Mouse (Mus musculus): Measurements from ENCODE around the gene Ptma. TPM values are rescaled to one million over a fixed set of nuclear protein-coding genes. Genes with fewer than 3 reads are reported as not detected.

The Ptma gene
- polyA plus RNA-seq, 1 experiment from 2014 or later, result 1,651 TPM

- H3K4me3 ChIP-seq (ENCODE audit: low read depth, low read length), result no peak overlapping the region
- ATAC-seq (ENCODE audit: low read depth), result no peak
- no peaks in the 10 kb centered on the region for H3K36me3 ChIP-seq (ENCODE audit: control insufficient read depth, insufficient read depth, low read length)
- WGBS, result 48% methylated on average over 7 of the region's 7 CpGs
- no peak overlapping the region for H3K27ac ChIP-seq (ENCODE audit: low read depth, low read length)
- H3K27me3 ChIP-seq (ENCODE audit: control insufficient read depth, insufficient read depth, low read length), result no peaks in the 10 kb centered on the region
- no peaks in the 10 kb centered on the region for H3K9me3 ChIP-seq (ENCODE audit: control insufficient read depth, low read length)
- H3K4me1 ChIP-seq (ENCODE audit: control insufficient read depth, insufficient read depth, low read length), result peaks cover 11% of the 10 kb centered on the region; the same call in 1 of the 2 replicates
- H3K9ac ChIP-seq (replicated peaks; ENCODE audit: low read depth, low read length), result 0 out of 2 replicates have a peak overlapping the region, but pooled peaks have one; percentile 16
- H3K4me2 ChIP-seq (ENCODE audit: low read depth, low read length), result no peak overlapping the region
Measured at GRCm38 (mm10) chr1:86522286-86522871, 4.1 kb upstream of the Ptma start.

DNA sequence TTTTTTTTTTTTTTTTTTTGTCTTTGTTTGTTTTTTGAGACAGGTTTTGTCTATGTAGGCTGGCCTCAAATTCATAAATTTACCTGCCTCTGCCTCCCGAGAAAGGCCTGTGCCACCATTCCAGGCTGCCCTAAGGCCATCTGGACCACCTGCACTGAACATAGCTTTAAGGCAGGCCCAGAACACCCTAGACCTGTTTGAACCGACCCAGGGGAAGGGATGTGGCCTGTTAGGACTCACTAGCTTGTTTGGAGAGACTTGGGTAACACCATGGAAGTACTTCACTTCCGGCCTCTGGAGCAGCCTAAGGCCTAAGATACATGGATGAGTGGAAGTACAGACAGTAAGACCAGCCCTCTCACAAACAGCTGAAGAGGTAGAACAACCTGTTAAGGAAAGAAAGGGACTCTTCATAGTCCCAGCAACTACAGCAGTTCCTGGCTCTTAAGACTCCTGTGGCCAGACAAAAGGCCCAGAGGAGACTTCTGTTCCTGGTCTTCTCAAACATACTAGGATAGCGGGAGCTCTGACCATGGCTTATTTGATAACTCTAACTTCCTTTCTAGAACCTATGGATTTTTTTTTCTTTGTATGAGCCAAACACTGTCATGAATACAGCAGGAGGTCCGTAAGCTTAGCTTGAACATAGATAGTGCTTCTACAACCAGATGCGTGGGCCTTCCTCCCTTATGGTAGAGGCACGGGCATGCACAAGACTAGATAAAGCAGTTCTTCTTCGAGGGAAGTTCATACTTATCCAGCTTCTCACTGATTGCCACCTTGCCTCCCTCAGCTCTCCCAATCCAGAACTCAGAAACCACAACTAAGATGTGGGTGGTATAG, 2.5 kb upstream of the Ptma start:
- H3K9me3 ChIP-seq (ENCODE audit: control insufficient read depth, low read length), result no peaks in the 10 kb centered on the region
- H3K4me3 ChIP-seq (ENCODE audit: low read depth, low read length), result peak overlapping the region; percentile 100; the same call in 1 of the 2 replicates
- H3K9ac ChIP-seq (replicated peaks; ENCODE audit: low read depth, low read length), result peak overlapping the region; percentile 83; the same call in 1 of the 2 replicates
- no peak for ATAC-seq (ENCODE audit: low read depth)
- peaks cover 11% of the 10 kb centered on the region; the same call in 1 of the 2 replicates for H3K4me1 ChIP-seq (ENCODE audit: control insufficient read depth, insufficient read depth, low read length)
- H3K36me3 ChIP-seq (ENCODE audit: control insufficient read depth, insufficient read depth, low read length), result no peaks in the 10 kb centered on the region
- no peaks in the 10 kb centered on the region for H3K27me3 ChIP-seq (ENCODE audit: control insufficient read depth, insufficient read depth, low read length)
- WGBS, result 84% methylated on average over 8 of the region's 8 CpGs
- peak overlapping the region; percentile 79; the same call in 1 of the 2 replicates for H3K4me2 ChIP-seq (ENCODE audit: low read depth, low read length)
- peak overlapping the region; percentile 100 for H3K27ac ChIP-seq (ENCODE audit: low read depth, low read length)

DNA sequence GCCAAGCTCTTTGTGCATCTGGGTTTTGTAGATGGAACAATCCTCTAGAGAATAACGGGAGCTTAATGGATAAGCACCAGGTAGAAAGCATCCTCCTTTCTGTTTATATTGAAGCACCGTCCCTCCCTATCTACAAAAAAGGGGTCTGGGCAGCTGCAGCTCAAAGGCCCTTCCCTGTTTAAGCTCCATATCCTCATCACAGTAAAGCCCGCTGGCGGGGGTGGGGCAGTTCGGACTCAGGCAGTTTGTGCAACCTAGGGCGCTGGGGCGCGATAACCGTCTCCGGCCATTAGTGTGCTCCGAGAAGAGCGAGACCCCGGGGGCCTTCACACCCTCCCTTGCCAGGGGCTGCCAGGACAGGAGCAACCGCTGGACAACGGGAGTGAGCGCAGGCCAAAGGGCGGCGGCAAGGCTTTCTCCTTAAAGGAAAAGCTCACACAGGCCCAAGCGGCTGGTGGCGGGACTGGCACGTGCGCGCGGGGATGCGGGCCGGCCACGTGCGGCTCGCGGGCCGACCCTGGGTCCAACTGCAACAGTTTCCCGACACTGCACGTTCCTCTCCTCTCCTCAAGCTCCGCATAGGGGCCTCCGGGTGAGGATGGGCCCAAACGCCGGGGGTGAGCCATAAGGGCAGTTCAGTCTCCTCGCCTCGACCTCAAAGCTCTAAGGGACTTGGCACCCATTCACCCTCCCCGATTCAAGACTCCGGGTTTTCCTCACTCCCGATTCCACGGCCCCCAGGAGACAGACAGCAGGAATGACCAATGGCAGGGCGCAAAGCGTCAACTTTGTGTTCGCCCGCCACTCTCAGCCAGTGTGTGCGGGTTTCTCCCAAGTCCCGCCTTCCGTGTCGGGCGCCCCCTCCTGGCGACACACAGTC, 1.7 kb upstream of the Ptma start:
- WGBS, result under 1% methylated on average over 53 of the region's 53 CpGs

DNA sequence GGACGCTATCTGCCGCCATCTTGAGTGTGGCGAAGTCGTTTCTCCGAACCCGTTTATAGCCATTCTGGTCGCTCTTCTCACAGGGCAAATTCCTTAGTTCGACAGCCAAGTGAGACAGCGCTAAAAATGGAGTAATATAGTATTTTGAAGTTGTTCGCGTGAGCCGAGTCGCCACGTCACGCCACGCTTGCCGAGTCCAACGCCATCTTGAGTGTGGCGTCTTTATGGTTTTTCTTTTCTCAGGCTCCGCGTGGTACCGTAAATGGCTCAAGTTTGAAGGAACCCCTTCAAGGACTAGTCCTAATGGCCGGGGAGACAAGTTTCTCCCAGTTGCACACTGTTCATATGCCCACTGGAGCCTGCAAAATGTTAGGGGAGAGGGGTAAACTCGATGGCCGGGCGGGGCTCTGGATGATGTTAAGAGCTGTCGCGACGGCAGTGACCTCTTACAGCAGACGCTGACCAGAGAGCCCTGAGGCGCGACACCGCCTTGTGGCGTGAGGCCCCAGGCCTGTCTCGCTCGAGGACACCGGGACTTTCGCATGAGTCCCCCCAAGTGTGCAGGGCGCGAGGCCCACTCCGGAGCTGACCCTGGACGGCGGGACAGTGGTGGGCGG, 919 bp upstream of the Ptma start:
- Histone ChIP-seq H3K4me3 (ENCODE audit: low read depth, low read length) (peak overlapping the region; percentile 100), H3K27me3 (ENCODE audit: control insufficient read depth, insufficient read depth, low read length) (no peaks in the 10 kb centered on the region), H3K4me2 (ENCODE audit: low read depth, low read length) (peak overlapping the region; percentile 79), H3K4me1 (ENCODE audit: control insufficient read depth, insufficient read depth, low read length) (peaks cover 17% of the 10 kb centered on the region; the same call in 1 of the 2 replicates), H3K27ac (ENCODE audit: low read depth, low read length) (peak overlapping the region; percentile 100), H3K9ac (replicated peaks; ENCODE audit: low read depth, low read length) (peak overlapping the region; percentile 83), H3K9me3 (ENCODE audit: control insufficient read depth, low read length) (no peaks in the 10 kb centered on the region), H3K36me3 (ENCODE audit: control insufficient read depth, insufficient read depth, low read length) (peaks cover 5% of the 10 kb centered on the region; the same call in 1 of the 2 replicates)
- peak; percentile 29 for ATAC-seq (ENCODE audit: low read depth)
- under 1% methylated on average over 41 of the region's 44 CpGs for WGBS

More for the DNA sequence above, 1.7 kb upstream of the Ptma start:
- H3K4me1 ChIP-seq (ENCODE audit: control insufficient read depth, insufficient read depth, low read length), result peaks cover 16% of the 10 kb centered on the region; the same call in 1 of the 2 replicates
- peak; percentile 79 for ATAC-seq (ENCODE audit: low read depth)
- H3K4me3 ChIP-seq (ENCODE audit: low read depth, low read length), result peak overlapping the region; percentile 100
- peak overlapping the region; percentile 100 for H3K27ac ChIP-seq (ENCODE audit: low read depth, low read length)
- no peaks in the 10 kb centered on the region for H3K27me3 ChIP-seq (ENCODE audit: control insufficient read depth, insufficient read depth, low read length)
- no peaks in the 10 kb centered on the region for H3K9me3 ChIP-seq (ENCODE audit: control insufficient read depth, low read length)
- H3K36me3 ChIP-seq (ENCODE audit: control insufficient read depth, insufficient read depth, low read length), result 0 out of 2 replicates have a peak, but pooled peaks cover 5% of the 10 kb centered on the region
- H3K9ac ChIP-seq (replicated peaks; ENCODE audit: low read depth, low read length), result peak overlapping the region; percentile 83
- peak overlapping the region; percentile 79 for H3K4me2 ChIP-seq (ENCODE audit: low read depth, low read length)

DNA sequence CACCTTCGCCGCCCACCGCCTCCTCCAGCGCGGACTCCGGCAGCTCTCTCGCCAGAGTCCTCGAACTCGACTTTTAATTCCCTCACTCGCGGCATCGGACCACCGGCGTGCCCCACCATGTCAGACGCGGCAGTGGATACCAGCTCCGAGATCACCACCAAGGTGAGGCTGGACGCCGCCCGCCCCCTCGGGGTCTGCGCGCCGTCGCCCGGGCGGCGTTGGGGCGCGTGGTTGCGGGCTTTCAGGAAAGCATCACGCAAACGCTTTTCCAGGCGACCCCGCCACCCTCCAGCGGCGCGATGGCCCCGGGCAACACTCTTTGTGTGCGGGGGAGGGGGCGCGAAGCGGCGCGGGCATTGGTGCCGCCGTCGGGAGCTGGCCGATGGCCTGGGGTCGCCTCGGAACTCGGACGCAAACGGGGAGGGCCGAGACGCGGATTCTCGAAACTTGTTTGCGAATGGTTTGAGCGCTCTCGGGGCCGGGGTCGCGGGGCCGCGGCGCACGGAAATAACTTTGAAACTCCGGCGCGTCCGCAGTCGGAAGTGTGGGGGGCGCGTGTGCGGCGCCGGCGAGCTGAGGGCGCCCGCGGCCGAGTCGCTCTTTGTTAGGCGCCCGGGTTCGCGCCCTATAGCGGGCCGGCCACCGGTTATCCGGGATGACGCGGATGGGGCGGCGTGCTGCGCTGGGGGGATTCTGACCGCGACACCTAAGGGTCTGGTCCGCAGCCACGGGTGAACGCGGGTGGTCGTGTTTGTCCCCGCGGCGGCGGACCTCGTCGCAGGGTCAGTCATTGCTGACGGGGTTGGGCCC, 468 bp downstream of the Ptma start:
- peak overlapping the region; percentile 100 for H3K27ac ChIP-seq (ENCODE audit: low read depth, low read length)
- peak; percentile 0; the same call in 1 of the 2 replicates for ATAC-seq (ENCODE audit: low read depth)
- peak overlapping the region; percentile 100 for H3K4me3 ChIP-seq (ENCODE audit: low read depth, low read length)
- peak overlapping the region; percentile 92; the same call in 1 of the 2 replicates for H3K4me2 ChIP-seq (ENCODE audit: low read depth, low read length)
- H3K9ac ChIP-seq (replicated peaks; ENCODE audit: low read depth, low read length), result peak overlapping the region; percentile 99
- H3K4me1 ChIP-seq (ENCODE audit: control insufficient read depth, insufficient read depth, low read length), result peaks cover 28% of the 10 kb centered on the region; the same call in 1 of the 2 replicates
- H3K9me3 ChIP-seq (ENCODE audit: control insufficient read depth, low read length), result no peaks in the 10 kb centered on the region
- no peaks in the 10 kb centered on the region for H3K27me3 ChIP-seq (ENCODE audit: control insufficient read depth, insufficient read depth, low read length)
- WGBS, result under 1% methylated on average over 100 of the region's 111 CpGs
- peaks cover 12% of the 10 kb centered on the region; the same call in 1 of the 2 replicates for H3K36me3 ChIP-seq (ENCODE audit: control insufficient read depth, insufficient read depth, low read length)

- H3K27me3 ChIP-seq (ENCODE audit: control insufficient read depth, insufficient read depth, low read length), result no peaks in the 10 kb centered on the region
- H3K9ac ChIP-seq (replicated peaks; ENCODE audit: low read depth, low read length), result peak overlapping the region; percentile 99
- WGBS, result under 1% methylated on average over 88 of the region's 89 CpGs
- peaks cover 12% of the 10 kb centered on the region; the same call in 1 of the 2 replicates for H3K36me3 ChIP-seq (ENCODE audit: control insufficient read depth, insufficient read depth, low read length)
- H3K4me1 ChIP-seq (ENCODE audit: control insufficient read depth, insufficient read depth, low read length), result peaks cover 31% of the 10 kb centered on the region; the same call in 1 of the 2 replicates
- peak overlapping the region; percentile 100 for H3K4me3 ChIP-seq (ENCODE audit: low read depth, low read length)
- ATAC-seq (ENCODE audit: low read depth), result 0 out of 2 replicates have a peak, but pooled peaks have one; percentile 0
- H3K4me2 ChIP-seq (ENCODE audit: low read depth, low read length), result peak overlapping the region; percentile 92
- H3K9me3 ChIP-seq (ENCODE audit: control insufficient read depth, low read length), result no peaks in the 10 kb centered on the region
- peak overlapping the region; percentile 100 for H3K27ac ChIP-seq (ENCODE audit: low read depth, low read length)
Measured at GRCm38 (mm10) chr1:86527599-86528486, 1.3 kb downstream of the Ptma start.

DNA sequence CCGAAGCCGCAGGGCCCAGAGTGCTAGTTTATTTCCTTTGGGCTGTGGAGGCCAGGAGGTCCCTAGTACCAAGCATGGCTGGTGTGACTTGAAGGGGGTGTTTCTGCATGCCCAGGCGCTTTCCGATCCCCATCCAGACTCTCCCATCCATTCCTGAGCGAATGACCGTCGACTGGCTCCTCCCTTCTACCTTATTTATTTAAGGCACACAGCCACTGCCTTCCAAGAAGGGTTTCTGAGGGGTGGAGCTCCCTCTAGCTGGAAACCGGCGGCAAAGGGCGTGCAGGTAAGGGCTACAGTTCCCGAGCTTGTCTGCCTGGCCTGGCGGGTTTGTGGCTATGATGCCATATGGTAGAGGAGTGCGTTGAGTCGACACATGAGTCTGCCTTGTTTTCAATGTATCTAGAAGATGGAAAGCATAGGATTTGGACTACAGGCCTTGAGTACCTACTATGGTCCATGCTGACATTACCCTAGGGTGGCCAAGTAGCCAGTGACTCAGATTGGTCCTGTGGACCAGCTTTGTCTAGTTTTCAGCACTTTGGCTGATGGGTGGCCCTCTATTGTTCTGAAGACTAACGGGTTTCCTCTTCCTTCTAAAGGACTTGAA, 2.1 kb downstream of the Ptma start:
- Histone ChIP-seq H3K27me3 (ENCODE audit: control insufficient read depth, insufficient read depth, low read length) (no peaks in the 10 kb centered on the region), H3K4me2 (ENCODE audit: low read depth, low read length) (peak overlapping the region; percentile 92), H3K9me3 (ENCODE audit: control insufficient read depth, low read length) (no peaks in the 10 kb centered on the region), H3K27ac (ENCODE audit: low read depth, low read length) (peak overlapping the region; percentile 100), H3K4me3 (ENCODE audit: low read depth, low read length) (peak overlapping the region; percentile 100), H3K4me1 (ENCODE audit: control insufficient read depth, insufficient read depth, low read length) (peaks cover 31% of the 10 kb centered on the region; the same call in 1 of the 2 replicates), H3K9ac (replicated peaks; ENCODE audit: low read depth, low read length) (peak overlapping the region; percentile 99), H3K36me3 (ENCODE audit: control insufficient read depth, insufficient read depth, low read length) (peaks cover 12% of the 10 kb centered on the region; the same call in 1 of the 2 replicates)
- under 1% methylated on average over 15 of the region's 15 CpGs for WGBS
- no peak for ATAC-seq (ENCODE audit: low read depth)
